8 mouse cellular contexts compared by ENCODE assay signal in genomic region chr6:49209881-49210854, GRCm38 (mm10). TPM values are rescaled to one million over a fixed set of nuclear protein-coding genes. Genes with fewer than 3 reads are reported as not detected.
A peak's percentile ranks its signal among the peaks of the same experiment; 100 is the strongest.
DNase-seq lines count a peak whose midpoint lies in the region; ATAC-seq and TF ChIP-seq lines count a peak whose summit lies in the region.

No protein-coding gene starts in this region.

- H3K4me2 ChIP-seq in heart, embryonic 12.5 days: peak overlapping the region; percentile 63
- peak overlapping the region; percentile 45 for H3K4me2 ChIP-seq in embryonic facial prominence, embryonic 15.5 days (replicated peaks)
- H3K4me2 ChIP-seq in intestine, postnatal 0 days (replicated peaks; ENCODE audit: low read depth): peak overlapping the region; percentile 86

- H3K27me3 ChIP-seq in heart, embryonic 12.5 days (replicated peaks): no peaks in the 10 kb centered on the region
- H3K27me3 ChIP-seq in embryonic facial prominence, embryonic 15.5 days: no peaks in the 10 kb centered on the region
- H3K27me3 ChIP-seq in intestine, postnatal 0 days (replicated peaks; ENCODE audit: control insufficient read depth, insufficient read depth, low read length): no peaks in the 10 kb centered on the region

- H3K36me3 ChIP-seq in heart, embryonic 12.5 days: peaks cover 14% of the 10 kb centered on the region; the same call in 1 of the 2 replicates
- peaks cover 14% of the 10 kb centered on the region; the same call in 1 of the 2 replicates for H3K36me3 ChIP-seq in embryonic facial prominence, embryonic 15.5 days
- peaks cover 10% of the 10 kb centered on the region; the same call in 1 of the 2 replicates for H3K36me3 ChIP-seq in intestine, postnatal 0 days (ENCODE audit: control insufficient read depth, insufficient read depth)

- H3K4me3 ChIP-seq in heart, embryonic 12.5 days: peak overlapping the region; percentile 29
- peak overlapping the region; percentile 20 for H3K4me3 ChIP-seq in embryonic facial prominence, embryonic 15.5 days (replicated peaks)
- peak overlapping the region; percentile 19 for H3K4me3 ChIP-seq in intestine, postnatal 0 days (ENCODE audit: low read depth, low read length)

- intact Hi-C loops in left cerebral cortex, postnatal 36 days (cut with DNase I): no loop called here

- WGBS in heart, embryonic 12.5 days: 16% methylated on average over 14 of the region's 14 CpGs
- 5% methylated on average over 14 of the region's 14 CpGs for WGBS in embryonic facial prominence, embryonic 15.5 days
- WGBS in intestine, postnatal 0 days: 7% methylated on average over 14 of the region's 14 CpGs

- H3K9me3 ChIP-seq in heart, embryonic 12.5 days (replicated peaks): no peaks in the 10 kb centered on the region
- H3K9me3 ChIP-seq in embryonic facial prominence, embryonic 15.5 days (replicated peaks): no peaks in the 10 kb centered on the region
- H3K9me3 ChIP-seq in intestine, postnatal 0 days (ENCODE audit: control insufficient read depth): no peaks in the 10 kb centered on the region

- peaks cover 47% of the 10 kb centered on the region for H3K4me1 ChIP-seq in heart, embryonic 12.5 days (replicated peaks)
- H3K4me1 ChIP-seq in embryonic facial prominence, embryonic 15.5 days: peaks cover 48% of the 10 kb centered on the region
- 0 out of 2 replicates have a peak, but pooled peaks cover 7% of the 10 kb centered on the region for H3K4me1 ChIP-seq in intestine, postnatal 0 days (replicated peaks; ENCODE audit: control insufficient read depth, insufficient read depth, low read length)

- peak overlapping the region; percentile 77 for H3K27ac ChIP-seq in heart, embryonic 12.5 days (ENCODE audit: poor library complexity, severe bottlenecking)
- H3K27ac ChIP-seq in embryonic facial prominence, embryonic 15.5 days (replicated peaks): peak overlapping the region; percentile 84
- peak overlapping the region; percentile 65 for H3K27ac ChIP-seq in intestine, postnatal 0 days (ENCODE audit: low read depth, low read length)

- peak; percentile 24 for TF ChIP-seq CTCF in intestine, postnatal 0 days (IDR thresholded peaks at IDR 0.05; ENCODE audit: low read depth)

- DNase-seq in heart, adult 8-10 months (ENCODE audit: low spot score): no peak
- peak; percentile 51 for DNase-seq in lung, postnatal 10 days
- peak; percentile 65 to 68 for DNase-seq in urinary bladder, postnatal 4 days (ENCODE audit: low spot score in 2 of 2)
- no peak for DNase-seq in adrenal gland, postnatal 4 days (ENCODE audit: low spot score in 2 of 2)
- no peak for DNase-seq in left cerebral cortex, postnatal 36 days (ENCODE audit: low spot score in 2 of 2)

- peak overlapping the region; percentile 34; the same call in 1 of the 2 replicates for H3K9ac ChIP-seq in heart, embryonic 12.5 days
- 0 out of 2 replicates have a peak overlapping the region, but pooled peaks have one; percentile 7 for H3K9ac ChIP-seq in embryonic facial prominence, embryonic 15.5 days
- peak overlapping the region; percentile 27; the same call in 1 of the 2 replicates for H3K9ac ChIP-seq in intestine, postnatal 0 days (ENCODE audit: low read depth, low read length)

- no peak; the same call in 1 of the 2 replicates for ATAC-seq in heart, embryonic 12.5 days (ENCODE audit: insufficient number of reproducible peaks, low FRiP score)
- ATAC-seq in embryonic facial prominence, embryonic 15.5 days (ENCODE audit: insufficient number of reproducible peaks, low FRiP score, low TSS enrichment, low read depth): peak; percentile 72; the same call in 1 of the 2 replicates
- ATAC-seq in intestine, postnatal 0 days: peak; percentile 55

RNA-seq across cellular contexts. Expression of gene Igf2bp3, which starts 4.6 kb away (rescaled TPM):
- polyA plus RNA-seq in heart, embryonic 12.5 days (2016; fragmentation: Nextera tagmentation; extraction: Ambion mirVana): 68.6 and 69.2 TPM in 2 replicates
- not detected for total RNA-seq in heart, adult 8-10 months (2022)
- 46.1 and 48.8 TPM in 2 replicates for polyA plus RNA-seq in embryonic facial prominence, embryonic 15.5 days (2015; fragmentation: Nextera tagmentation; extraction: Ambion mirVana)
- 54.7 and 56.3 TPM in 2 replicates for polyA plus RNA-seq in intestine, postnatal 0 days (2015; fragmentation: Nextera tagmentation; extraction: Ambion mirVana)
- 10 to 100 TPM; 16.9 to 17.5 TPM for total RNA-seq in adrenal gland, postnatal 4 days (2021)
- total RNA-seq in left cerebral cortex, postnatal 36 days (2021): under 1 TPM in 1 of 2 experiments, not detected in 1; 0.07 TPM

RNA-seq across cellular contexts. Expression of gene Tra2a, which starts 53.7 kb away (rescaled TPM):
- 72.2 and 72.5 TPM in 2 replicates for polyA plus RNA-seq in heart, embryonic 12.5 days (2016; fragmentation: Nextera tagmentation; extraction: Ambion mirVana)
- 10 to 100 TPM; 20.0 to 27.3 (median 24.3) TPM for total RNA-seq in heart, adult 8-10 months (2022)
- polyA plus RNA-seq in embryonic facial prominence, embryonic 15.5 days (2015; fragmentation: Nextera tagmentation; extraction: Ambion mirVana): 99.6 and 104 TPM in 2 replicates
- 30.2 and 30.5 TPM in 2 replicates for polyA plus RNA-seq in intestine, postnatal 0 days (2015; fragmentation: Nextera tagmentation; extraction: Ambion mirVana)
- 10 to 100 TPM; 58.7 to 63.1 TPM for total RNA-seq in adrenal gland, postnatal 4 days (2021)
- total RNA-seq in left cerebral cortex, postnatal 36 days (2021): 10 to 100 TPM; 51.1 to 86.5 TPM

Comparison
In these comparisons a context has a peak if more than half of its experiments do, and no peak if none do; other contexts are left out.
1. DNase-seq: peak in lung, postnatal 10 days (single experiment) and urinary bladder, postnatal 4 days (2 of 2); none in heart, adult 8-10 months (single experiment), adrenal gland, postnatal 4 days (0 of 2) and left cerebral cortex, postnatal 36 days (0 of 2).
2. RNA of gene Igf2bp3, which starts 4.6 kb away (total RNA-seq): 16.9 to 17.5 TPM in adrenal gland, postnatal 4 days; 0.07 TPM in left cerebral cortex, postnatal 36 days and not detected in heart, adult 8-10 months; every median in the first group is over 10 times any median in the second.
3. Peak in every context shown above with its lines, with median percentiles within 50 percentile points of each other: H3K27ac ChIP-seq, H3K4me2 ChIP-seq, H3K4me3 ChIP-seq and H3K9ac ChIP-seq.